Mouse (Mus musculus) lung, postnatal 0 days (tissue): Measurements from ENCODE around the gene Rbfox1.

ENCODE experiments used
- CTCF ChIP-seq: IDR thresholded peaks from 2 replicates; pipeline ENCODE4 v1.5.1; 2016; ENCODE audit warnings: antibody characterized with exemption, mild to moderate bottlenecking
- EP300 ChIP-seq: IDR thresholded peaks from 2 replicates; pipeline ENCODE4 v1.6.1; 2016; ENCODE audit warnings: antibody characterized with exemption, mild to moderate bottlenecking, control low read depth

DNA sequence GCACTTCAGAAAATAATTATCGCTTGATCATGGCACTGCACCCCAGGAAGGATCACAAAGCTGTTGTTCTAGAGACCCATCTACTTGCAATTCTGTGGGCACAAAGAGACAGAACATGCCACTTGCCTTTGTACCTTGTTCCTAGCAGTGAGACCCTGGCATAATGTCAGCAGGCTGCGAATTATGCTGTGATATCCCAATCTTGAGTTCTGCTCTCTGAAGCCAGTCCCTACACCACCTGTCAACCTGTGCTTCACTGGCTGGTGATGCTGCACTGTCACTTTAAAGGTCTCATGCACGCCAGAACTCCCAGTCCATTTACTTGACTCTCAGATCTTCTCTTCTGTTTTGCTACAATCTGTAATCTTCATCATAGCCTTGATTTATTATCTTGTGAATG lies 1315.1 kb downstream of the Rbfox1 start:
- TF ChIP-seq EP300 (no peak), CTCF (no peak)
